Mouse (Mus musculus) hindbrain, embryonic 12.5 days (tissue): ENCODE data around the gene Uty. TPM values are rescaled to one million over a fixed set of nuclear protein-coding genes. Genes with fewer than 3 reads are reported as not detected.

ENCODE experiments used
- ATAC-seq: fragments of 200-750 bp; cut with Nextera tagmentation; 2 replicates; pipeline ENCODE4 v1.8.0; 2017; ENCODE audit warnings: moderate TSS enrichment; ENCODE audit not compliant: low FRiP score
- H3K27ac ChIP-seq: fragments of 300-500 bp; sonication (generic); 2 replicates; pipeline ENCODE4 v1.5.1; 2016; ENCODE audit warnings: mild to moderate bottlenecking
- H3K27me3 ChIP-seq: fragments of 300-500 bp; sonication (generic); 2 replicates; pipeline ENCODE4 v1.6.1; 2016; ENCODE audit warnings: mild to moderate bottlenecking
- H3K36me3 ChIP-seq: fragments of 300-500 bp; sonication (generic); 2 replicates; pipeline ENCODE4 v1.6.1; 2016; ENCODE audit warnings: mild to moderate bottlenecking
- H3K4me1 ChIP-seq: fragments of 300-500 bp; sonication (generic); 2 replicates; pipeline ENCODE4 v1.6.1; 2016
- H3K4me2 ChIP-seq: fragments of 300-500 bp; sonication (generic); replicated peaks from 2 replicates; pipeline ENCODE4 v1.6.1; 2016; ENCODE audit warnings: mild to moderate bottlenecking
- H3K4me3 ChIP-seq: fragments of 300-500 bp; sonication (generic); 2 replicates; pipeline ENCODE4 v1.5.1; 2016; ENCODE audit warnings: mild to moderate bottlenecking
- H3K9ac ChIP-seq: fragments of 300-500 bp; sonication (generic); 2 replicates; pipeline ENCODE4 v1.6.1; 2016; ENCODE audit warnings: mild to moderate bottlenecking, moderate library complexity
- H3K9me3 ChIP-seq: fragments of 300-500 bp; sonication (generic); replicated peaks from 2 replicates; pipeline ENCODE4 v1.6.1; 2016; ENCODE audit warnings: mild to moderate bottlenecking
- WGBS: fragments of 180-500 bp; shearing (Covaris S2); methylation state at CpG from one replicate; pipeline ENCODE4 v1.1.7; 2016; 5-methylcytosine and 5-hydroxymethylcytosine counted together
- polyA plus RNA-seq: library from polyadenylated mRNA; unstranded; fragments of >200 nt; fragmentation: Nextera tagmentation; extraction: Ambion mirVana; gene quantifications from 2 replicates; pipeline ENCODE4 v1.2.1, GENCODE M21; 2016

Uty gene
- polyA plus RNA-seq: 16.5 and 18.9 TPM in 2 replicates

- H3K4me1 ChIP-seq: no peaks in the 10 kb centered on the region
- no peaks in the 10 kb centered on the region for H3K9me3 ChIP-seq
- peak; percentile 92 for ATAC-seq
- peak within 1 kb of the TSS; percentile 37 for H3K4me3 ChIP-seq
- H3K27me3 ChIP-seq: no peaks in the 10 kb centered on the region
- no peaks in the 10 kb centered on the region for H3K36me3 ChIP-seq
- H3K9ac ChIP-seq: peak within 1 kb of the TSS; percentile 35
- peak within 1 kb of the TSS; percentile 34 for H3K4me2 ChIP-seq
- H3K27ac ChIP-seq: peak within 1 kb of the TSS; percentile 52
- 0% methylated on average over 21 of the region's 21 CpGs for whole genome bisulfite sequencing
These were observed at the start of gene Uty for GRCm38 (mm10) chrY:1245426-1245863. Gene Uty (minus strand): TSS chrY:1245759.

GRCm38 (mm10) chrY:1293708-1294107 is 48.1 kb upstream of the Uty start:
- no peak overlapping the region for H3K4me3 ChIP-seq
- no peaks in the 10 kb centered on the region for H3K9me3 ChIP-seq
- no peaks in the 10 kb centered on the region for H3K36me3 ChIP-seq
- ATAC-seq: no peak
- no peak overlapping the region for H3K4me2 ChIP-seq
- H3K4me1 ChIP-seq: no peaks in the 10 kb centered on the region
- H3K9ac ChIP-seq: no peak overlapping the region
- H3K27me3 ChIP-seq: no peaks in the 10 kb centered on the region
- no peak overlapping the region for H3K27ac ChIP-seq

- Histone ChIP-seq H3K9ac (0 out of 2 replicates have a peak within 1 kb of the TSS, but pooled peaks have one; percentile 8), H3K27ac (peak within 1 kb of the TSS; percentile 40; the same call in 1 of the 2 replicates), H3K4me3 (peak within 1 kb of the TSS; percentile 35), H3K4me1 (no peaks in the 10 kb centered on the region), H3K9me3 (no peaks in the 10 kb centered on the region), H3K36me3 (no peaks in the 10 kb centered on the region), H3K4me2 (peak within 1 kb of the TSS; percentile 38), H3K27me3 (no peaks in the 10 kb centered on the region)
- WGBS: 8% methylated on average over 28 of the region's 31 CpGs
- peak; percentile 85 for ATAC-seq
These were observed 40.7 kb upstream of the Uty start, which contains the start of gene Ddx3y for GRCm38 (mm10) chrY:1286171-1286795. Gene Ddx3y (minus strand): TSS chrY:1286629.

DNA sequence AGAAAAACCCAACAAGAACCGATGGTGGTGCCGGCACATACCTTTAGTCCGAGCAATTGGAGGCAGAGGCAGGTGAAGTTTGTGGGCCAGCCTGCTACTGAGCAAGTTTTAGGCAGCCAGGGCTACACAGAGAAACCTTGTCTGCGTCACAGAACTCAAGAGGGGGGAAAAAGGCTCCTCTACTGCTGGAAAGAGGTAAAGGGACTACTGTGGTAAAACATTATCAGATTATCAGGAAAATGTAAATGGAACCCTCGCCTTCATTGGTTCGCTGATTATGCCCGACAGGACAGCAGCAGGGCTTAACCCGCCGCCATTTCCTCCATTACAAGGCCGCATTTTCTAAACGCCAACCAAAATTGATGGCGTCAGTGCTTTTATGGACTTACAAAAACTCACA is 40.2 kb upstream of the Uty start:
- H3K9me3 ChIP-seq: no peaks in the 10 kb centered on the region
- WGBS: 12% methylated on average over 11 of the region's 12 CpGs
- H3K27ac ChIP-seq: 0 out of 2 replicates have a peak overlapping the region, but pooled peaks have one; percentile 40
- no peaks in the 10 kb centered on the region for H3K27me3 ChIP-seq
- 0 out of 2 replicates have a peak overlapping the region, but pooled peaks have one; percentile 8 for H3K9ac ChIP-seq
- peak overlapping the region; percentile 38 for H3K4me2 ChIP-seq
- no peak; the same call in 1 of the 2 replicates for ATAC-seq
- H3K4me1 ChIP-seq: no peaks in the 10 kb centered on the region
- H3K4me3 ChIP-seq: peak overlapping the region; percentile 35
- no peaks in the 10 kb centered on the region for H3K36me3 ChIP-seq

DNA sequence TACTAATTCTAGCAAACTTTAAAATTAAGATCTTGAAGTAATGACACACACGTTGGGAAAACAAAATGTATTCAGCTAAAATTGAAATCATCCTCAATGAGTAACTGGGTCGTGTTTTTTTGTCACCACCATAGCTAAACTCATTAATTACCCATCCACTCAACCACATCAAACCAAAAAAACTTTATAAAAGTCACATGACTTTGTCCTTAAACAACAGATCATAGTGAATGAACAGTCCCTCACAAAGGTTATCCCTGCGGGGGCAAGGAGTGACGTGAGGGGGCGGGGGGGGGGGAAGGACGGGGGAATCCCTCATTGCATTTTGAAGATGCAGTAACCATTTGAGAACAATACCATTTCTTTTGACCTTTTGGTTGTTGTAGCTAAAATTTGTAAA is 558 bp upstream of the Uty start:
- no peaks in the 10 kb centered on the region for H3K4me1 ChIP-seq
- H3K9me3 ChIP-seq: no peaks in the 10 kb centered on the region
- ATAC-seq: no peak
- 0 out of 2 replicates have a peak overlapping the region, but pooled peaks have one; percentile 8 for H3K4me2 ChIP-seq
- no peak overlapping the region for H3K4me3 ChIP-seq
- H3K9ac ChIP-seq: no peak overlapping the region
- H3K27me3 ChIP-seq: no peaks in the 10 kb centered on the region
- no peak overlapping the region for H3K27ac ChIP-seq
- 53% methylated on average over 6 of the region's 6 CpGs for WGBS
- H3K36me3 ChIP-seq: no peaks in the 10 kb centered on the region

- WGBS: 2% methylated on average over 8 of the region's 9 CpGs
- peak overlapping the region; percentile 35 for H3K9ac ChIP-seq
- H3K27me3 ChIP-seq: no peaks in the 10 kb centered on the region
- H3K4me2 ChIP-seq: peak overlapping the region; percentile 34
- peak overlapping the region; percentile 37 for H3K4me3 ChIP-seq
- no peak for ATAC-seq
- no peaks in the 10 kb centered on the region for H3K4me1 ChIP-seq
- H3K36me3 ChIP-seq: no peaks in the 10 kb centered on the region
- H3K27ac ChIP-seq: peak overlapping the region; percentile 52
- H3K9me3 ChIP-seq: no peaks in the 10 kb centered on the region
These were observed 619 bp downstream of the Uty start for GRCm38 (mm10) chrY:1244940-1245339.

- no peaks in the 10 kb centered on the region for H3K36me3 ChIP-seq
- no peaks in the 10 kb centered on the region for H3K4me1 ChIP-seq
- H3K4me2 ChIP-seq: peak overlapping the region; percentile 34
- no peaks in the 10 kb centered on the region for H3K27me3 ChIP-seq
- no peak for ATAC-seq
- H3K4me3 ChIP-seq: peak overlapping the region; percentile 37
- no peaks in the 10 kb centered on the region for H3K9me3 ChIP-seq
- H3K27ac ChIP-seq: no peak overlapping the region
- H3K9ac ChIP-seq: no peak overlapping the region
- WGBS: 64% methylated on average over 5 of the region's 5 CpGs
These were observed 1.1 kb downstream of the Uty start for GRCm38 (mm10) chrY:1244421-1244820.

DNA sequence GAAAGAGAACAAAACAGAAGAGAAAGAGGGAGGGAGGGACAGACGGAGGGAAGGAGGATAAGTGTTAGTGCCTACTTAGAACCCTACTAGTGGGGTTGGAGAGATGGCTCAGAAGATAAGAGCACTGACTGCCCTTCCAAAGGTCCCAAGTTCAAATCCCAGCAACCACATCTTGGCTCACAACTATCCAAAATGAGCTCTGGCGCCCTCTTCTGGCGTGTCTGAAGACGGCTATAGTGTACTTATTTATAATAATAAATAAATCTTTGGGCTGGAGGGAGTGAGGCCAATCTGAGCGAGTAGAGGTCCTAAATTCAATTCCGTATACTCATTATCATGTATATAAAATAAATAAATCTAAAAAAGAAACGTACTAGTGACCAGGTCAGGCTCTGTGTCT is 25.6 kb downstream of the Uty start:
- Histone ChIP-seq H3K27me3 (no peaks in the 10 kb centered on the region), H3K4me3 (no peak overlapping the region), H3K36me3 (no peaks in the 10 kb centered on the region), H3K9me3 (no peaks in the 10 kb centered on the region), H3K4me2 (no peak overlapping the region), H3K9ac (no peak overlapping the region), H3K27ac (no peak overlapping the region), H3K4me1 (no peaks in the 10 kb centered on the region)
- ATAC-seq: no peak
- WGBS: 93% methylated on average over 5 of the region's 7 CpGs

- Histone ChIP-seq H3K4me2 (no peak overlapping the region), H3K36me3 (no peaks in the 10 kb centered on the region), H3K9ac (no peak overlapping the region), H3K27ac (no peak overlapping the region), H3K9me3 (no peaks in the 10 kb centered on the region), H3K27me3 (no peaks in the 10 kb centered on the region), H3K4me3 (no peak overlapping the region), H3K4me1 (no peaks in the 10 kb centered on the region)
- WGBS: no CpG with 5 or more reads among the region's 1 CpGs
- ATAC-seq: no peak
These were observed 67.1 kb downstream of the Uty start for GRCm38 (mm10) chrY:1178476-1178875.

DNA sequence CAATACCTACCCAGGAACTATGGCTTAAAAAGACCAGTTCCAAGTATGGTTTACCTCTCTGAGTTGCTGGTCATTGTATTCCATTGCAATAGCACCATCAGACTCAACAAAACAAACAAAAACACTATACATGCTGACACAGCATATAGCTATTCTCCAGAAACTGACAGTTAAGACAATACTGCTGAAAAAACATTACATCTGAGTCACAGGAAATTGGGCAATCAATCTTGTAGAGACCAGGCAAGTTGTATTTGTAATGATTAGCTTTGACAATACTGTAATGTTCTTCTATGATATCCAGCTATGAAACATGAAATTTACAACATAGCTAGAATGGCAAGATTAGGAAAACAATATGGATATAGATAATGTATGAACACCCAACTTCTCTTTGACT is 82.5 kb downstream of the Uty start:
- H3K36me3 ChIP-seq: no peaks in the 10 kb centered on the region
- H3K4me2 ChIP-seq: no peak overlapping the region
- no peaks in the 10 kb centered on the region for H3K27me3 ChIP-seq
- ATAC-seq: no peak
- no peak overlapping the region for H3K4me3 ChIP-seq
- no peaks in the 10 kb centered on the region for H3K4me1 ChIP-seq
- H3K27ac ChIP-seq: no peak overlapping the region
- H3K9me3 ChIP-seq: no peaks in the 10 kb centered on the region
- H3K9ac ChIP-seq: no peak overlapping the region

GRCm38 (mm10) chrY:1116153-1116552 is 129.4 kb downstream of the Uty start:
- H3K27me3 ChIP-seq: no peaks in the 10 kb centered on the region
- no peaks in the 10 kb centered on the region for H3K36me3 ChIP-seq
- H3K9me3 ChIP-seq: no peaks in the 10 kb centered on the region
- no peak overlapping the region for H3K9ac ChIP-seq
- H3K27ac ChIP-seq: no peak overlapping the region
- ATAC-seq: no peak
- 92% methylated on average over 3 of the region's 5 CpGs for WGBS
- H3K4me2 ChIP-seq: no peak overlapping the region
- H3K4me3 ChIP-seq: no peak overlapping the region
- no peaks in the 10 kb centered on the region for H3K4me1 ChIP-seq

- peak; percentile 43; the same call in 1 of the 2 replicates for ATAC-seq
- Histone ChIP-seq H3K9me3 (no peaks in the 10 kb centered on the region), H3K4me1 (no peaks in the 10 kb centered on the region), H3K9ac (no peak overlapping the region), H3K36me3 (no peaks in the 10 kb centered on the region), H3K4me2 (no peak overlapping the region), H3K27me3 (no peaks in the 10 kb centered on the region), H3K27ac (no peak overlapping the region), H3K4me3 (no peak overlapping the region)
- WGBS: 54% methylated on average over 2 of the region's 2 CpGs
These were observed 131.5 kb downstream of the Uty start for GRCm38 (mm10) chrY:1114016-1114415.
